Mouse (Mus musculus) testis, postnatal 10 days (tissue): ENCODE data around the gene Elob.
A peak's percentile ranks its signal among the peaks of the same experiment; 100 is the strongest.

ENCODE experiments used
- DNase-seq: peaks from one replicate; pipeline ENCODE4 v3.0.0; 2021; ENCODE audit warnings: low spot score

Gene Elob

GRCm38 (mm10) chr17:23829064-23829619, at the start of gene Elob:
Gene Elob (minus strand): TSS chr17:23829136.
- DNase-seq = peak; percentile 89

GRCm38 (mm10) chr17:23877166-23877565, 48.2 kb upstream of the Elob start:
- DNase-seq = peak; percentile 81

- DNase-seq = peak; percentile 61
Measured at GRCm38 (mm10) chr17:23876741-23877140, 47.8 kb upstream of the Elob start.

GRCm38 (mm10) chr17:23873884-23874856, 45.2 kb upstream of the Elob start:
- DNase-seq = peak; percentile 82

- no peak for DNase-seq
Measured at GRCm38 (mm10) chr17:23868513-23868912, 39.6 kb upstream of the Elob start.

GRCm38 (mm10) chr17:23867756-23868155, 38.8 kb upstream of the Elob start, which contains the start of gene Prss21:
Gene Prss21 (plus strand): TSS chr17:23868056.
- no peak for DNase-seq

- no peak for DNase-seq
Measured at GRCm38 (mm10) chr17:23862926-23863325, 34.0 kb upstream of the Elob start.

- no peak for DNase-seq
Measured at GRCm38 (mm10) chr17:23857913-23858312, 29.0 kb upstream of the Elob start.

- DNase-seq = no peak
Measured at GRCm38 (mm10) chr17:23857193-23857592, 28.3 kb upstream of the Elob start.

GRCm38 (mm10) chr17:23854229-23854765, 25.4 kb upstream of the Elob start:
- DNase-seq = no peak

GRCm38 (mm10) chr17:23853292-23853691, 24.4 kb upstream of the Elob start:
- DNase-seq = peak; percentile 84

- DNase-seq = peak; percentile 86
Measured at GRCm38 (mm10) chr17:23850853-23851749, 22.2 kb upstream of the Elob start.

GRCm38 (mm10) chr17:23850028-23850427, 21.1 kb upstream of the Elob start:
- DNase-seq = no peak

- DNase-seq = peak; percentile 81
Measured at GRCm38 (mm10) chr17:23843812-23844273, 14.9 kb upstream of the Elob start, which contains the start of the genes Prss32 and Prss41. Gene Prss32 (plus strand): TSS chr17:23843855. Gene Prss41 (minus strand): TSS chr17:23844172.

GRCm38 (mm10) chr17:23843141-23843811, 14.3 kb upstream of the Elob start:
- DNase-seq = no peak

- peak; percentile 77 for DNase-seq
Measured at GRCm38 (mm10) chr17:23841145-23841544, 12.2 kb upstream of the Elob start.

GRCm38 (mm10) chr17:23836006-23836575, 7.2 kb upstream of the Elob start, which contains the start of gene Prss33:
Gene Prss33 (minus strand): TSS chr17:23836056.
- DNase-seq = no peak

GRCm38 (mm10) chr17:23831201-23831600, 2.3 kb upstream of the Elob start:
- DNase-seq = no peak

- peak; percentile 73 for DNase-seq
Measured at GRCm38 (mm10) chr17:23828271-23829001, 500 bp downstream of the Elob start.

- DNase-seq = no peak
Measured at GRCm38 (mm10) chr17:23825591-23825990, 3.3 kb downstream of the Elob start.
